Mouse (Mus musculus) cerebellum, postnatal 14 days (tissue): ENCODE data around the gene Baz2a.
A peak's percentile ranks its signal among the peaks of the same experiment; 100 is the strongest.
"Not testable (repeated sequence)": the region's sequence is repeated elsewhere in the genome, so short reads cannot be mapped to it uniquely, and the experiment has no call there.

Experiments
- DNase-seq, 2 experiments: peaks; one replicate each; pipeline ENCODE4 v3.0.0; 2021; ENCODE audit warnings: mixed read lengths in 2 of 2

Gene Baz2a

GRCm38 (mm10) chr10:128082477-128082808, 8.9 kb upstream of the Baz2a start:
- no peak for DNase-seq

GRCm38 (mm10) chr10:128082880-128083421, 8.4 kb upstream of the Baz2a start, which contains the start of gene Atp5b:
Gene Atp5b (plus strand): TSS chr10:128083273.
- peak; percentile 99 to 100 for DNase-seq

GRCm38 (mm10) chr10:128083688-128084087, 7.7 kb upstream of the Baz2a start:
- DNase-seq, result peak; percentile 58 to 64

GRCm38 (mm10) chr10:128084160-128084559, 7.2 kb upstream of the Baz2a start:
- DNase-seq, result peak in 1 of 2 experiments; percentile 20

- DNase-seq, result peak; percentile 48 to 71
These were observed 5.0 kb upstream of the Baz2a start for GRCm38 (mm10) chr10:128086391-128086790.

GRCm38 (mm10) chr10:128087216-128087615, 4.2 kb upstream of the Baz2a start:
- not testable (repeated sequence) for DNase-seq

GRCm38 (mm10) chr10:128088181-128088580, 3.2 kb upstream of the Baz2a start:
- DNase-seq, result no peak

- peak in 1 of 2 experiments; percentile 22 for DNase-seq
These were observed 1.5 kb upstream of the Baz2a start for GRCm38 (mm10) chr10:128089842-128090241.

- peak; percentile 95 to 96 for DNase-seq
These were observed 470 bp upstream of the Baz2a start for GRCm38 (mm10) chr10:128090651-128091563.

GRCm38 (mm10) chr10:128092506-128093495, 1.4 kb downstream of the Baz2a start:
- DNase-seq, result peak; percentile 79 to 82

- peak; percentile 64 to 75 for DNase-seq
These were observed 2.3 kb downstream of the Baz2a start for GRCm38 (mm10) chr10:128093496-128094294.

- peak; percentile 72 to 78 for DNase-seq
These were observed 3.1 kb downstream of the Baz2a start for GRCm38 (mm10) chr10:128094340-128094968.

GRCm38 (mm10) chr10:128095003-128095636, 3.7 kb downstream of the Baz2a start:
- no peak for DNase-seq

- DNase-seq, result no peak
These were observed 4.9 kb downstream of the Baz2a start for GRCm38 (mm10) chr10:128096313-128096692.

- DNase-seq, result peak; percentile 92 to 93
These were observed 5.6 kb downstream of the Baz2a start for GRCm38 (mm10) chr10:128096693-128097586.

GRCm38 (mm10) chr10:128097587-128097971, 6.2 kb downstream of the Baz2a start:
- peak; percentile 80 to 92 for DNase-seq

- DNase-seq, result peak in 1 of 2 experiments; percentile 28
These were observed 18.9 kb downstream of the Baz2a start for GRCm38 (mm10) chr10:128110103-128110761.

- DNase-seq, result no peak
These were observed 19.9 kb downstream of the Baz2a start for GRCm38 (mm10) chr10:128111227-128111626.

GRCm38 (mm10) chr10:128123833-128124232, 32.5 kb downstream of the Baz2a start:
- DNase-seq, result no peak
